Mouse (Mus musculus) Patski (cell line): Measurements from ENCODE around the gene Klf12. TPM values are rescaled to one million over a fixed set of nuclear protein-coding genes. Genes with fewer than 3 reads are reported as not detected.

Source experiments
- ATAC-seq: fragments of 100-300 bp; one replicate; pipeline ENCODE4 v1.8.0; 2021
- CTCF ChIA-PET: fragments of 350-600 bp; sonication (Branson Sonifier 250); formaldehyde crosslinking; loops from one replicate; lab custom pipeline; 2022; ENCODE audit warnings: inconsistent platforms; lab: Charles Lee
- POLR2A ChIA-PET: fragments of 350-600 bp; sonication (Branson Sonifier 250); formaldehyde crosslinking; loops from one replicate; lab custom pipeline; 2022; ENCODE audit warnings: antibody characterized with exemption, inconsistent platforms; lab: Charles Lee
- DNase-seq: peaks from one replicate; pipeline ENCODE4 v3.0.0-alpha.2; 2011; ENCODE audit warnings: low read depth, low spot score
- H3K27me3 ChIP-seq: fragments of 371-371 bp; one replicate; pipeline ENCODE4 v1.5.1; 2021
- CTCF ChIP-seq: fragments of 100-300 bp; IDR thresholded peaks from one replicate; pipeline ENCODE4 v1.5.1; 2021
- in situ Hi-C: fragments of 300-500 bp; cut with MboI; formaldehyde crosslinking; loops from 3 replicates; pipeline ENCODE4 v1.11.1; 2018; ENCODE audit warnings: low pct_unique_long_range_greater_than_20kb, mixed read lengths
- polyA plus RNA-seq: library from polyadenylated mRNA; unstranded; gene quantifications from one replicate; pipeline ENCODE4 v1.2.3, GENCODE M21; 2021

Gene Klf12
- 1.9 TPM for polyA plus RNA-seq

DNA sequence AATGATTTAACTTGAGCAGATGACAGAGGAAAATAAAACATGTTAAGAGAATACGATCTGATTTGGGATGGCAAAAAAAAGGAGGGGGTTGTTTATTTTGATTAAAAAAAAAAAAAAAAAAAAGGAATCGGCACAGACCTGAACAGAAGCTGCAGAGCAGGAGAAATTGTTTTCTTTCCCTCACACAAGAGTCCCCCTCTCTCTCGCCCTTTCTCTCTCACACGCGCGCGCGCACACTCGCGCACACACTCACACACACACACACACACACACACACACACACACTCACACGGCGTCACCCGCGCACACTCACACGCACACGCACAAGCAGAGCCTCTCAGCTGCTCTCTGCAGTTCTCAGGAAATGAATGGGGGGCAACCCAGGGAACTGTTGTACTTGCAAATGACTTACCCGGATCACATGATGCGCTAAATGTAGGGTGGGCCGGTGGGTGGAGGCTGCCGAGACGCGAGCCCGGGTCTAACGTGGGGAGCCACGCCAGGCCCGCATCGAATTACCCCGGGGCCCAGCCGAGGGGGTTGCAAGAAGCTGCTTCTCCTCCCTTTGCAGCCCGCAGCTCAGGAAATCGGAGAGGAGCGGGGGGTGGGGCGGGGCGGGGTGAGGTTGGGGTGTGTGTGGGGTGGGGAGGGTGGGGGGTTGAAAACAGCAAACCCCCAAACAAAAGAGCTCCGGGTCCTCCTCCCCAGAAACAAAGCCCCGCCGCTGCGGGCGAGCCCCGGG lies at the start of gene Klf12:
TSS of gene Klf12 (minus strand) at position 561 of the 742 bp plus-strand sequence.
- CTCF ChIA-PET = no interaction called here

DNA sequence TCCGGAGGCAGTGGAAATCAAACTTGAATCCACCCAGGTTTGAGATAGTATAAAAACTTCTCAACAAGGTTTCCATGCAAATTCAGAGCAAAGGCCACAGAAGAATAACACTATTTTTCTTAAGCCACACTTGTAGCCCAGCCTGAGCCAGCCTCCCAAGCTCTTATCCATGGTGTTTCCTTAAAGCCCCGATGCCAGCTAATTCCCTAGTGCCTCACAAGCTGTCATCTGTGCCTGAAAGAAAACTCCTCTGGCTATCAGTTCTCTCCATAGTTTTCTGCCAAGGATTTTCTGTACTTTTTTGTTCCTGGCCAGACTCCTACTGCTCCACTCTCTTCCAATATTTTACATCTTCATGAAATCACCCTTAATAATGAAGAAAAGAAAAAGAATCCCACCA lies 48.9 kb upstream of the Klf12 start:
- no peak for DNase-seq
- ATAC-seq = no peak
- in situ Hi-C loops = no loop called here
- H3K27me3 ChIP-seq = peaks cover 7% of the 10 kb centered on the region
- ChIA-PET POLR2A (no interaction called here), CTCF (interaction anchor here (1.0 to 1.6 kb wide), 2 partner anchors 9 to 40 kb away, joined by 3 to 4 read pairs; no protein-coding TSS in a partner anchor)
- TF ChIP-seq CTCF = no peak

More for the DNA sequence above, at the start of gene Klf12:
- ATAC-seq = peak; percentile 56
- in situ Hi-C loops = no loop called here
- POLR2A ChIA-PET = interaction anchor here (0.7 kb wide), 1 partner anchor 12 kb away, joined by 5 read pairs; no protein-coding TSS in a partner anchor
- no peak for DNase-seq
- H3K27me3 ChIP-seq = peaks cover 31% of the 10 kb centered on the region
- no peak for TF ChIP-seq CTCF

DNA sequence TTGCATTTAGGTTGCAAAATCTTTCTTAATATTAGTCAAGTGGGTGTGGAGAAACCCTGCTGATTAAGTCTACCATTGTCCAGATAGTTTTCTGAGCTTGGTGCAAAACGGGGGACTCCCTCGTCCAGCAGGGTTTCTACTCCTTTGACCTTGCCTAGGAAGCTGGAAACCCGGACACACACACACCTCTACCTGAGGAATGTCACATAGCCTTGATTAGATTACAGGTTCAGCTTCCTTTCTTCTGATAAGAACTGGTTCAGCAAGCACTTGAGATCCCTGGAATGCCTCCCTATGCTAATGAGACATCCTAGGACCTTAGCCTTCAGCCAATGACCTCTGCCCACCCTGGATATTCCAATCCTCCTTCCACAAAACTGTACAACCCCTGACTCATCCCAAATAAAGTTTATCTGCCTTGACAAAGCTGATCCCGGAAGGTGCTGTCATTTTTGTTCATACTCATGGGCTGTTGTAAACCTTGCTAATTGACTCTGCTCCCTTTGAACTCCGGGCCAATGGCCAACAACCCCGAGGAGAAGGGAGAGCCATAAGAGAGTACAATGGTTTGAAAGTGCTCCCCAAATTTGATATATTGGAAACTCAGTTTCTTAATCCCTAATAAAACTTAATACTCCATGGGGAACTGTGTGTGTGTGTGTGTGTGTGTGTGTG lies 44.3 kb upstream of the Klf12 start:
- H3K27me3 ChIP-seq = peaks cover 4% of the 10 kb centered on the region
- TF ChIP-seq CTCF = no peak
- ATAC-seq (no peak), DNase-seq (no peak)
- ChIA-PET CTCF (no interaction called here), POLR2A (no interaction called here)
- in situ Hi-C loops = no loop called here

DNA sequence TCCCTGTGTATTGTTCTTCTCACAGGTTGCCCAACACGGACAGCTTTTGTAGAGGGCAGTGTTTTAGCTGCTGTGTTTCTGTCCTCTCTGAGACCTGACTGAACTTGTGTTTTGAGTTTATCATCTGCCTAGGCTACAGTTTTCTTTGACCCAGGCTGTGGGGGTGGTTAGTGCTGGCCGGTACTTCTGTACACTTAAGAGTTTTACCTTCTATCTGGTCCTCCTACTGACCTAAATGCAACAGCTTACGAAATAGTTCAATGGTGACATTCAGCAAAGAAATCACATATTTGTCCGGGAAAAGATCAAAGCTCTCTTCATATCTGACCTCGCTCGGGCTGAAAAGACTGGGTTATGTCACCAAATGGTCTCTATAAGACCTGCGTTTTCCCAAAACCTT lies 39.8 kb upstream of the Klf12 start:
- TF ChIP-seq CTCF = no peak
- ATAC-seq (no peak), DNase-seq (no peak)
- in situ Hi-C loops = no loop called here
- CTCF ChIA-PET = interaction anchor here (1.0 kb wide), 2 partner anchors 8 to 9 kb away, joined by 3 to 4 read pairs; no protein-coding TSS in a partner anchor
- POLR2A ChIA-PET = no interaction called here
- H3K27me3 ChIP-seq = peaks cover 4% of the 10 kb centered on the region

DNA sequence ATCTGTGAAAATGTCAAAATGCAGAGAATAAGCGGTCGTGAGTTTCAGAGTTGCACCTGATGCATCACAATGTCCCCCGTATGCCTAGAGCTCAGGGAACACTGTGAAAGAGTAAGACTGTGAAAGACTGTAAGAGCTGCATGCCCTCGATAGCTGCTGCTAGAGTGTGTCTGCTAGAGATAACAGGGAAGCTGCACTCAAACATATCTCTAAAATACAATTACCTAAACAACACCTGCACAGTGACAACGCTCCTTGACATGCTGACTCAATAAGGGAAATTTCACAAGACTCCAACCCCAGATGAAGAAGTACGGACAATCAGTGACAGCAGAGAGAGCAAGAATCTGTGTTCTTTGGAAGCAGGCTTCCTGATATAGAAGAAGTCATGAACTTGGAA lies 37.5 kb upstream of the Klf12 start:
- DNase-seq = no peak
- in situ Hi-C loops = no loop called here
- no peak for ATAC-seq
- H3K27me3 ChIP-seq = peaks cover 4% of the 10 kb centered on the region
- POLR2A ChIA-PET = no interaction called here
- CTCF ChIA-PET = no interaction called here
- no peak for TF ChIP-seq CTCF

DNA sequence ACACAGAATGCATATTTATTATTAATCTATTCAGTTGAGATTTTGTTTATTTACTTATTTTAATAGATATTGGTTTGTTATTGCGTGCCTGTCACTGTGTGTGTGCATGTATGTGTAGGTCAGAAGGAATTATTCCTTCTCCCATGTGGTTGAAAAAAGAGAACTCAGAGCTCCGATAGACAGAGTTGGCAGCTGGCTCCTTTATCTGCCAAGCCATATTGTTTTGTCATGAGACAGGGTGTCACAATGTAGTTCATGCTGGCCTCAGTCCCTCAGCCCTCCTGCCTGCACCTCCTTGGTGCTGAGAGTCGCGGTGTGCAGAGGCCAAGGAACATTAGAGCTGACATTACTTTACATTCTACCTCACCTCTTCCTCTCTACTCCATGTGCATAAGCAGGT lies 32.3 kb upstream of the Klf12 start:
- no peaks in the 10 kb centered on the region for H3K27me3 ChIP-seq

DNA sequence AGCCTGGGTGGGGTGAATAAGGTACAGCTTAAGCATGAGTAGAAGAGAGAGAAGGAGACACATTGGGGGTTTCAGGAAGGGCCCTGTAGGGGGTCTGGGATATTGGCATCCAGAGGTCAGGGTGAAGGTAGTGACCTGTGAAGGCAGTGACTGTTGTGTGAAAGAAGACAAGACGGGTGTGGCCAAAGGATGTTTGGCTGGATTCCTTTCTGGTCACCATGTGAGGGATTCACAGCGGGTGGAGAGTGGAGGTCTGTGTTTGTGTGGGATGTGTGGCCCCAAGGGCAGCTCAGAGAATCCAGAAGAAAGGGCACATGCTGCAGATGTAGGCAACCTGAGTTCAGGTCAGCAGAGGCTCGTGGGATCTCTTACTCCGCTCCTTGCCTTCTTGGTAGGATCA lies 29.6 kb upstream of the Klf12 start:
- POLR2A ChIA-PET = no interaction called here

More for the DNA sequence above, 32.3 kb upstream of the Klf12 start:
- ATAC-seq (no peak), DNase-seq (no peak)
- TF ChIP-seq CTCF = no peak
- POLR2A ChIA-PET = no interaction called here
- in situ Hi-C loops = no loop called here
- CTCF ChIA-PET = no interaction called here

DNA sequence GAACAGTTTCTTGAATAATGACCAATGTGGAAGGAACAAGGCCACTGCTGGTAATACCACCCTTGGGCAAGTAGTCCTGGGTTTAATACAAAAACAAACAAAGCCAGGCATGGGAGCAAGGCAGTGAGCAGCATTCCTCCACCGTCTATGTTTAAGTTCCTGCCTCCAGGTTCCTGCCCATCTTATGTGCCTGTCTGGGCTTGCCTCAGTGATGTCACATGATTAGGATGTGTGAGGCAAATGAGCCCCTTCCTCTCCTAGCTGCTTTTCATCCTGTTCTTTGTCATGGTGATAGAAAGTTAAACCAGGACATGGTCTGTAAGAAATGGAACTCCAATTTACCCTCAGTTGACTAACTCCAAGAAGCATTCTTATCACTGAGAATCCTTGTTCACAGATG lies 16.4 kb upstream of the Klf12 start:
- POLR2A ChIA-PET = no interaction called here
- CTCF ChIA-PET = no interaction called here
- ATAC-seq (no peak), DNase-seq (no peak)
- no peaks in the 10 kb centered on the region for H3K27me3 ChIP-seq
- in situ Hi-C loops = no loop called here
- TF ChIP-seq CTCF = no peak

More for the DNA sequence above, 29.6 kb upstream of the Klf12 start:
- DNase-seq (no peak), ATAC-seq (no peak)
- CTCF ChIA-PET = interaction anchor here (1.1 kb wide), 1 partner anchor 171 kb away, joined by 3 read pairs; no protein-coding TSS in a partner anchor
- no peak for TF ChIP-seq CTCF
- in situ Hi-C loops = no loop called here
- H3K27me3 ChIP-seq = no peaks in the 10 kb centered on the region

DNA sequence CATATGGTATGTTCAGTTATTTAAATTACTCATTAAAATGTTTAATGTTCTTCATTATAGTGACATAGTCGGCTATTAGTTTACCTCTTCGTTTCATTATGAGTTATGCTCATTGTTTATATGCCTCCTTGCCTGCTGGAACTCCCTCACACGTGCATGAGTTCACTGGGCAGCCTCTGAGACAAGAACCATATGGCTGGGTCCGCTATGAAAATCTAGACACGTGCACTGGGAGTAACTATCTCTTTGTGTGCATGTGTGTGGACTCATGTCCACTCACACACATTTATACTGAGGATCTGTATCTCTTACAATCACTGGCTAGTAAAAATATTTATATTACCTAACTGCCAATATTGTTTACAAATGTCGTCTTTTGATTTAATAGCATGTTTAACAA lies 14.4 kb upstream of the Klf12 start:
- in situ Hi-C loops = no loop called here

DNA sequence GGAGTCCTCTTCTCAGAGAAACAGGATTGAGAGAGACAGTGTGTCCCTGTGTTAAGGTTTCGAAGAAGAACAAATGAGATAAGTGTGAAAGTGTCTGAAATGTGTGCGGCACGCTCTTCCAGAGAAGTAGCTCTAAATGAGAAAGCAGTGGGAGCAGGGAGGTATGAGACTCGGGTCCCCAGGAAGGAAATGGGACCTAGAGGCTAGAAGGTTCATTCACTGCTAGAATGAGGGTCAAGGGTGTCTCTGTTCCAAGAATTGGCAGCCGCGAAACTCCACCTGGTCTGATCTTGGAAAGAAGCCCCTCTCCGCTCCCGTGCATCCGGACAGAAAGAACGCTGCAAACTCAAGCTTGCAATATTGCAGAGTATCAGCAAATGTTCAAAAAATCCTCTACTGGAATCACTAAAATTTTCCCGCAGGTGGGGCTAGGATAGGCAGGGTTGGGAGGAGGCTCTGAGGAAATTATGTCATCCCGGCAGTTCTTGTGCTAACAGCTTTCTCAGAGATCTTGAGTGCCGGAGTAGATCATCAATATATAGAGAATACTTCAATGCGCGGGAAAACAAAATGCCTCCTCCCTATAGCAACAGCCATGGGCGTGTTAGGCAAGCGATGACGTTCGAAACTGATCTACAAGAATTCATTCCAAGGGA lies 2.2 kb upstream of the Klf12 start:
- ATAC-seq = no peak
- H3K27me3 ChIP-seq = peaks cover 31% of the 10 kb centered on the region
- ChIA-PET POLR2A (no interaction called here), CTCF (no interaction called here)
- no peak for DNase-seq
- TF ChIP-seq CTCF = no peak
- in situ Hi-C loops = no loop called here

More for the DNA sequence above, 14.4 kb upstream of the Klf12 start:
- ATAC-seq (no peak), DNase-seq (no peak)
- CTCF ChIA-PET = no interaction called here
- POLR2A ChIA-PET = no interaction called here
- no peak for TF ChIP-seq CTCF
- peaks cover 4% of the 10 kb centered on the region for H3K27me3 ChIP-seq
